Mouse (Mus musculus) liver, postnatal 0 days (tissue): ENCODE measurements around the gene Irf2bp2. TPM values are rescaled to one million over a fixed set of nuclear protein-coding genes. Genes with fewer than 3 reads are reported as not detected.

Experiments
- ATAC-seq: fragments of 200-750 bp; cut with Nextera tagmentation; 2 replicates; pipeline ENCODE4 v1.8.0; 2017; ENCODE audit warnings: mild to moderate bottlenecking, moderate library complexity
- DNase-seq: peaks from one replicate; pipeline ENCODE4 v3.0.0-alpha.2; 2016
- H3K27ac ChIP-seq: fragments of 300-500 bp; sonication (generic); 2 replicates; pipeline ENCODE4 v1.5.1; 2014; ENCODE audit warnings: antibody characterized with exemption, moderate library complexity, mild to moderate bottlenecking, low read depth
- H3K27me3 ChIP-seq: fragments of 300-500 bp; sonication (generic); 2 replicates; pipeline ENCODE4 v1.6.1; 2014; ENCODE audit warnings: low read length, control low read depth, mixed read lengths; ENCODE audit not compliant: insufficient read depth
- H3K36me3 ChIP-seq: fragments of 300-500 bp; sonication (generic); replicated peaks from 2 replicates; pipeline ENCODE4 v1.6.1; 2014; ENCODE audit warnings: mild to moderate bottlenecking, control low read depth, low read length, moderate library complexity, mixed read lengths; ENCODE audit not compliant: insufficient read depth
- H3K4me1 ChIP-seq: fragments of 300-500 bp; sonication (generic); 2 replicates; pipeline ENCODE4 v1.6.1; 2014; ENCODE audit warnings: antibody characterized with exemption, mild to moderate bottlenecking, control low read depth; ENCODE audit not compliant: insufficient read depth
- H3K4me2 ChIP-seq: fragments of 300-500 bp; sonication (generic); 2 replicates; pipeline ENCODE4 v1.6.1; 2014; ENCODE audit warnings: low read depth, mild to moderate bottlenecking, low read length, moderate library complexity, mixed read lengths
- H3K4me3 ChIP-seq: fragments of 300-500 bp; sonication (generic); 2 replicates; pipeline ENCODE4 v1.5.1; 2014; ENCODE audit warnings: low read depth, low read length
- H3K9ac ChIP-seq: fragments of 300-500 bp; sonication (generic); replicated peaks from 2 replicates; pipeline ENCODE4 v1.6.1; 2014; ENCODE audit warnings: mild to moderate bottlenecking, moderate library complexity
- H3K9me3 ChIP-seq: fragments of 300-500 bp; sonication (generic); 2 replicates; pipeline ENCODE4 v1.6.1; 2016; ENCODE audit warnings: mild to moderate bottlenecking, control low read depth, low read length, mixed read lengths
- CTCF ChIP-seq: sonication (generic); IDR thresholded peaks from 2 replicates; pipeline ENCODE4 v1.5.1; 2016; ENCODE audit warnings: antibody characterized with exemption, low read depth
- EP300 ChIP-seq: IDR thresholded peaks from 2 replicates; pipeline ENCODE4 v1.6.1; 2016; ENCODE audit warnings: antibody characterized with exemption, low read depth, mild to moderate bottlenecking
- WGBS: fragments of 180-500 bp; shearing (Covaris S2); extraction: QIAGEN DNeasy Blood & Tissue Kit; methylation state at CpG from one replicate; pipeline ENCODE4 v1.1.7; 2014; ENCODE audit not compliant: insufficient replicate concordance; 5-methylcytosine and 5-hydroxymethylcytosine counted together
- polyA plus RNA-seq: library from polyadenylated mRNA; unstranded; fragments of >200 nt; fragmentation: Nextera tagmentation; extraction: Ambion mirVana; gene quantifications from 2 replicates; pipeline ENCODE4 v1.2.1, GENCODE M21; 2015

Irf2bp2 gene
- polyA plus RNA-seq, 1 experiment from 2014 or later = 6.2 TPM

- DNase-seq = no peak
- Histone ChIP-seq H3K4me2 (no peak overlapping the region), H3K4me3 (no peak overlapping the region), H3K27me3 (no peaks in the 10 kb centered on the region), H3K4me1 (peaks cover 7% of the 10 kb centered on the region; the same call in 1 of the 2 replicates), H3K36me3 (no peaks in the 10 kb centered on the region), H3K9ac (no peak overlapping the region), H3K27ac (0 out of 2 replicates have a peak overlapping the region, but pooled peaks have one; percentile 16), H3K9me3 (peaks cover 10% of the 10 kb centered on the region)
- 42% methylated on average over 3 of the region's 3 CpGs for WGBS
- peak; percentile 47; the same call in 1 of the 2 replicates for ATAC-seq
- no peak for TF ChIP-seq EP300
- no peak for TF ChIP-seq CTCF
Observed at GRCm38 (mm10) chr8:126628616-126629015, 34.8 kb upstream of the Irf2bp2 start.

DNA sequence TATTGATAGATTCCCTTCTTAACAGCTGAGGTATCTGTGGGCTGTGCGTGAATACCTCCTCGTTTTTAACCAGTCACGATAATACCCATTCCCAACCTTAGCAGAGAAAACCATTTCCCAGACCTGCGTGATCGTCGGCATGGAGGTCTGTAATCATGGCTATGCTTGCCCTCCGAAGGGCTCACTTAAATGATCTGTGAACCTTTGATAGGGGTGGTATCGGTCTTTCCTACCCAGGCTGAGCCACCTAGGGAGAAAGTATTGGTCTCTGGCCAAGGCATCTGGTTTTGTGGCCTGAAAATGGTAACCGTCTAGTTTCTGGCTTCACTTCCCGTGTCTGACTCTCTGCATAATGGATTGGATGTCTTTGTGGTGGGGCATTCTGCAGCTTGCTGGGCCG lies 32.6 kb upstream of the Irf2bp2 start:
- H3K36me3 ChIP-seq = no peaks in the 10 kb centered on the region
- 74% methylated on average over 11 of the region's 11 CpGs for WGBS
- no peaks in the 10 kb centered on the region for H3K27me3 ChIP-seq
- H3K9me3 ChIP-seq = peaks cover 10% of the 10 kb centered on the region
- H3K9ac ChIP-seq = no peak overlapping the region
- no peak overlapping the region for H3K4me2 ChIP-seq
- no peak overlapping the region for H3K4me3 ChIP-seq
- no peak overlapping the region for H3K27ac ChIP-seq
- peaks cover 11% of the 10 kb centered on the region for H3K4me1 ChIP-seq
- DNase-seq = no peak
- no peak for TF ChIP-seq EP300
- TF ChIP-seq CTCF = no peak
- no peak for ATAC-seq

DNA sequence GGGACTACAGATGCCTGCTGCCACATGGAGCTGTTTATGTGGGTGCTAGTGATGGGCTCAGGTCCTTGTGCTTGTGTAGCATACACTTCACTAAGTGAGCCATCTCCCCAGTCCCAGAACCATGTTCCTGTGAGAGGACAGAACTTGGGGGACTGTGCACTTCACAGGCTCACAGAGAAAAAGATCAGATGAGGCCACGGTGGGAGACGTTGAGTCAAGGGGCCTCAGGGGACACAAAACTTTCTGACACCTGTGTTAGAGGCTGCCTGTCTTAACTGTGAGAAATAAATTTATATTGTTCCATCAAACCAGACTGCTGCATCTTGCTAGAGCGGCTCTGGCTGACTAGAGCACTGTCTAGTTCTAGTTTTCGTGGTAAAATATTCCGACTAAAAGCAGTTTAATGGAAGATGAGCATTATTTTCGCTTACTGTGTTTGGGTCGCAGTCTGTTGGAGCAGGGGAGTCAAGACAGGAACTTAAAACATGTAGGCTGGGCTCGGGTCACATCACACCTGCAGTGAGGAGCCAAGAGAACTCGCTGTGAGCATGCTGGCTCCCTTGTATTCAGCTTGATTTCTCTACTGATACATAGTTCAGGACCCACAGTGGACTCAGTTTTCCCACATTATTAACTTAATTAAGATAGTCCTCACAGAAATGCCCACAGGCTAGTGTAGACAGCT lies 28.5 kb upstream of the Irf2bp2 start:
- Histone ChIP-seq H3K27me3 (no peaks in the 10 kb centered on the region), H3K4me2 (no peak overlapping the region), H3K4me3 (no peak overlapping the region), H3K36me3 (no peaks in the 10 kb centered on the region), H3K9me3 (no peaks in the 10 kb centered on the region), H3K27ac (no peak overlapping the region), H3K4me1 (peaks cover 15% of the 10 kb centered on the region), H3K9ac (no peak overlapping the region)
- DNase-seq (no peak), ATAC-seq (no peak)
- 77% methylated on average over 9 of the region's 9 CpGs for WGBS
- no peak for TF ChIP-seq CTCF
- TF ChIP-seq EP300 = no peak

DNA sequence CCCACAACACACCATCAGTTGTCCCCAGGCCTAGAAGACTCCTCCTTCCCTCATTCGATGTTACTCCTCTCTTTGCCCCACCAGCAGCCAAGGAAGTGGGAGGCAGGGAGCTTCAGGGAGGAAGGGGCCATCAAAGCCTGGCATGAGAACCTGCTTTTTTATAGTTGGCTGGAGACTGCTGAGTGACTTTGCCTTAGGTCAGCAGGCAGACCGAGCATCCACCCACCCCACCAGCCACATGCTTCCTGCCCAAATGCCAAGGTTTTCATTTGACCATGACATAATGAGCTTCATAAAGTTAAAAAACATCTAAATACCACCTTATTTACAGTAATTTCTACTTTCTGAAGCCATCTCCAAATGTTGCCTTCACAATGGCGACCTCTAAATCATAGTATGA lies 26.9 kb upstream of the Irf2bp2 start:
- no peak for ATAC-seq
- Histone ChIP-seq H3K36me3 (no peaks in the 10 kb centered on the region), H3K27ac (no peak overlapping the region), H3K9me3 (no peaks in the 10 kb centered on the region), H3K4me3 (no peak overlapping the region), H3K27me3 (no peaks in the 10 kb centered on the region), H3K4me1 (peaks cover 18% of the 10 kb centered on the region), H3K4me2 (no peak overlapping the region), H3K9ac (no peak overlapping the region)
- 74% methylated on average over 3 of the region's 3 CpGs for WGBS
- no peak for DNase-seq
- TF ChIP-seq EP300 (no peak), CTCF (no peak)

GRCm38 (mm10) chr8:126619487-126619886 lies 25.7 kb upstream of the Irf2bp2 start:
- peak; percentile 18; the same call in 1 of the 2 replicates for ATAC-seq
- H3K9ac ChIP-seq = no peak overlapping the region
- no peaks in the 10 kb centered on the region for H3K9me3 ChIP-seq
- TF ChIP-seq CTCF = no peak
- no peak for TF ChIP-seq EP300
- no peak for DNase-seq
- no peak overlapping the region for H3K4me2 ChIP-seq
- no peaks in the 10 kb centered on the region for H3K27me3 ChIP-seq
- H3K4me1 ChIP-seq = peaks cover 27% of the 10 kb centered on the region
- H3K36me3 ChIP-seq = no peaks in the 10 kb centered on the region
- H3K4me3 ChIP-seq = no peak overlapping the region
- H3K27ac ChIP-seq = no peak overlapping the region
- WGBS = 74% methylated on average over 6 of the region's 6 CpGs

DNA sequence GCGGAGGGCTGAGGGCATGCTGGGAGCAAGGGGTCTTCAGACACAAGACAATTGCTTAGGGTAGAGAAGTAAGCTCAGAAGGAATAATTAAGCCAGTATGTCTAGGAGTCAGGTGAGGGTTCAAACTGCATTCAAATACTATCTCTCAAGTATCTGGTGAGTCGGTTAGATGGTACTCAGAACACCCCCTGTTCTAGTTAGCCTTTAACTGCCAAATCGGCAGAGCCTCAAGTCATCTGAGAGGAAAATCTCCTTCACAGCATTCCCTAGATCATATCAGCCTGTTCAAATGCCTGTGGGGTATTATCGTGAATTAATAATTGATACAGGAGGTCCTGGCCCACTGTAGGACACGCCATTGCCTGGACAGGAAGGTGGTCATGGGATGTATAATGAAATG lies 23.9 kb upstream of the Irf2bp2 start:
- Histone ChIP-seq H3K27me3 (no peaks in the 10 kb centered on the region), H3K4me3 (no peak overlapping the region), H3K4me2 (no peak overlapping the region), H3K36me3 (no peaks in the 10 kb centered on the region), H3K4me1 (peaks cover 35% of the 10 kb centered on the region), H3K27ac (no peak overlapping the region), H3K9me3 (no peaks in the 10 kb centered on the region), H3K9ac (no peak overlapping the region)
- no peak for TF ChIP-seq EP300
- no peak for TF ChIP-seq CTCF
- ATAC-seq = no peak
- WGBS = 83% methylated on average over 5 of the region's 5 CpGs
- no peak for DNase-seq
